Mouse (Mus musculus) adrenal gland (tissue): ENCODE measurements around the gene Olfr867.

Source experiments
- intact Hi-C: fragments of 180-260 bp; cut with DNase I; formaldehyde crosslinking; loops from one replicate; pipeline ENCODE4 v1.15.1; 2025
- long read RNA-seq, 2 experiments: library from polyadenylated mRNA; unstranded; transcript quantifications; one replicate each; pipeline ENCODE4 v2.0.0; 2020; ENCODE audit warnings: borderline replicate concordance in 1 of 2; ENCODE audit not compliant: insufficient replicate concordance in 1 of 2
- microRNA-seq, 2 experiments: library from miRNA; unstranded; fragments of <30 nt; microRNA quantifications; one replicate each; pipeline ENCODE4; 2019

The Olfr867 gene
- long read RNA-seq, experiment 1, result 0 reads
- long read RNA-seq, experiment 2, result 0 reads

- intact Hi-C loops, result no loop called here
Observed at GRCm38 (mm10) chr9:20057462-20057861, at the start of gene Olfr867. Gene Olfr867, minus strand, starts transcription at chr9:20057562.

DNA sequence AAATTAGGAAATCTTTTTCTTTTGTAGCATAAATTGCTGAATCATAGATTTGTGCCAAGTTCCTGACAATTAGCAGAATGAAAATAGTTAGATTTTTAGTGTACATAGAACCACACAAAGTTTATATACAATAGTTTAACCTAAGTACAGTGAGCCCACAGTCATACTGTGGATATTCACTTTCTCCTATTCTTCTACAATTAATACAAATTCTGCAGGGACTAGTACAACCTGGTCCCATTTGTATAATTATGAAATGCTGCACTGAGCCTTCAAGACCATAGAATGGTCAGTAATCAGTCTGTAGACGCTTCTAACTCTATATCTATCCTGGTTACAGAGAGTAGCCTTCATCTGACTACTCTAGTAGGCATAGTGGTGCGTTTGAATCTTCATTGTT is 41.0 kb upstream of the Olfr867 start, which contains the start of gene Olfr868:
TSS of gene Olfr868 (plus strand) at position 301 of the 400 bp plus-strand sequence.
- intact Hi-C loops, result no loop called here

- intact Hi-C loops, result no loop called here
Observed at GRCm38 (mm10) chr9:20073523-20074177, 16.3 kb upstream of the Olfr867 start.

- intact Hi-C loops, result no loop called here
Observed at GRCm38 (mm10) chr9:20071291-20071690, 13.9 kb upstream of the Olfr867 start.

GRCm38 (mm10) chr9:20070236-20070635 is 12.9 kb upstream of the Olfr867 start:
- intact Hi-C loops, result no loop called here

DNA sequence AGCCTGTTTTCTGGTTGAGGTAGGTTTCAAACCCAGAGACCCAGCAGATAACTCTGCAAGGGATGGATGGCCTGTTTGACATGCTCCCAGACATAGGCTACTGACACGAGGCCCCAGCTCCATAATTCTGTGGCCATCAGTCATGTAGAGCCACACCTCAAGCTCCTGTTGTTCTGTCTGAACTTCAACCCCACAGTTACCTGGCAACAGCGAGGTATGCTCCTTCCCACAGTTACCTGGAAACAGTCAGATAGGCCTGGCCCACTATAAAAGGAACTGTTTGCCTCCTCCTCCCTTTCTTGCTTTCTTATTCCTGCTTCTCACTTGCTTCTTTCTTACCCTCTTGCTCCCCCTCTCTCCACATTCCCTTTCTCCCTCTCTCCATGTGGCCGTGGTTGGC is 9.4 kb downstream of the Olfr867 start:
- intact Hi-C loops, result no loop called here

DNA sequence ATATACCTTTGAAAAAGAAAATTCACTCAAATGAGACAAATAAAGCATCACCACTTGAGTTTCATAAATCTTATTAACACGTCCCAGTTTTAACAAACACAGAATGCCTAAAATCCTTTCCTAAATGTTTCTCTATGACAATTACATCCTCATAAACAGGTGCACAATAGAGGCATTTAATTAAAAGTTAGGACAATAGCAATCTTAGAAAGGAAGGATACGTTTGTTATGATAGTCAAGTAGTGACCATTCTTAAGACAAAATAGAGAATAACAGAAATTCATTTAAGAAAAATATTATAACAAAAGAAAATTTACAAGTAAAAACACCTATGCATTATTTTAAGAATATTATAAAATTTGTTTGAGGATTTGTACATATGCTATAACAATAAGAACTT is 29.4 kb downstream of the Olfr867 start, which contains the start of gene Olfr866:
TSS of gene Olfr866 (minus strand) at position 101 of the 400 bp plus-strand sequence.
- intact Hi-C loops, result no loop called here

Small RNAs within 50 kb of the gene (microRNA-seq; reads per million reads assigned to microRNA genes)
- gene Gm26231 (0 reads per million in 2 experiments), gene Gm44395 (0 reads per million in 2 experiments)
